In genomic region chr7:127345512-127346325, GRCm38 (mm10) we compare ENCODE assay signal across 8 mouse cellular contexts. TPM values are rescaled to one million over a fixed set of nuclear protein-coding genes. Genes with fewer than 3 reads are reported as not detected.
DNase-seq lines count a peak whose midpoint lies in the region; ATAC-seq lines count a peak whose summit lies in the region.

Gene Zfp768 (minus strand): TSS chr7:127345589.

- peaks cover 10% of the 10 kb centered on the region; the same call in 1 of the 2 replicates for H3K36me3 ChIP-seq in hindbrain, embryonic 15.5 days

- H3K9ac ChIP-seq in hindbrain, embryonic 15.5 days: peak within 1 kb of the TSS; percentile 96

- peak; percentile 90 for DNase-seq in R1 (ENCODE audit: low read depth, low spot score)
- DNase-seq in cerebellum, postnatal 25 days: peak; percentile 98
- peak; percentile 82 to 83 for DNase-seq in frontal cortex, postnatal 36 days (ENCODE audit: low spot score in 2 of 2)
- DNase-seq in left cerebral cortex, adult 11 months (ENCODE audit: low spot score): peak; percentile 78
- DNase-seq in lung, postnatal 4 days: peak; percentile 95
- peak; percentile 88 for DNase-seq in retina, postnatal 7 days (ENCODE audit: low read depth, low spot score)
- peak; percentile 85 for DNase-seq in urinary bladder, postnatal 10 days (ENCODE audit: low spot score)

- peak within 1 kb of the TSS; percentile 93 for H3K27ac ChIP-seq in hindbrain, embryonic 15.5 days (replicated peaks)

- H3K27me3 ChIP-seq in hindbrain, embryonic 15.5 days: no peaks in the 10 kb centered on the region

- ATAC-seq in hindbrain, embryonic 15.5 days (ENCODE audit: low FRiP score, low read depth): peak; percentile 91

- no peaks in the 10 kb centered on the region for H3K9me3 ChIP-seq in hindbrain, embryonic 15.5 days

- peak within 1 kb of the TSS; percentile 81 for H3K4me2 ChIP-seq in hindbrain, embryonic 15.5 days

- peaks cover 28% of the 10 kb centered on the region for H3K4me1 ChIP-seq in hindbrain, embryonic 15.5 days (replicated peaks)

- under 1% methylated on average over 73 of the region's 76 CpGs for whole genome bisulfite sequencing in hindbrain, embryonic 15.5 days

- H3K4me3 ChIP-seq in hindbrain, embryonic 15.5 days: peak within 1 kb of the TSS; percentile 90

RNA-seq across cellular contexts. Expression of gene Zfp768, which starts in this region (rescaled TPM):
- polyA plus RNA-seq in hindbrain, embryonic 15.5 days (2015; fragmentation: Nextera tagmentation; extraction: Ambion mirVana): 17.7 and 20.4 TPM in 2 replicates

Comparison
In these comparisons a context has a peak if more than half of its experiments do, and no peak if none do; other contexts are left out.
1. Peak in every context shown above with its lines: DNase-seq, ATAC-seq, H3K4me3 ChIP-seq and H3K27ac ChIP-seq.